Mouse (Mus musculus) forelimb bud, embryonic 11.5 days (tissue): ENCODE results near the gene Gm8281.
"Not testable (repeated sequence)": the region's sequence is repeated elsewhere in the genome, so short reads cannot be mapped to it uniquely, and the experiment has no call there.

Experiments
- DNase-seq: peaks from one replicate; pipeline ENCODE4 v3.0.0-alpha.2; 2012; ENCODE audit warnings: low read depth, low spot score

Gm8281 gene

GRCm38 (mm10) chr14:5070611-5071490 is at the start of gene Gm8281:
Gm8281 (plus strand) TSS chr14:5071040.
- peak; percentile 12 for DNase-seq

- DNase-seq, result not testable (repeated sequence)
These were observed 20.5 kb upstream of the Gm8281 start, which contains the start of gene 4930555G01Rik for GRCm38 (mm10) chr14:5050329-5050728. 4930555G01Rik (plus strand) TSS chr14:5050629.

- not testable (repeated sequence) for DNase-seq
These were observed 60.4 kb downstream of the Gm8281 start, which contains the start of gene Gm8279 for GRCm38 (mm10) chr14:5131219-5131618. Gm8279 (plus strand) TSS chr14:5131519.
